Mouse (Mus musculus) thymus, postnatal 10 days (tissue): Measurements from ENCODE around the gene Map2k1.
A peak's percentile ranks its signal among the peaks of the same experiment; 100 is the strongest.

Source experiments
- DNase-seq, 2 experiments: peaks; one replicate each; pipeline ENCODE4 v3.0.0; 2021; ENCODE audit warnings: low spot score in 2 of 2

Gene Map2k1

DNA sequence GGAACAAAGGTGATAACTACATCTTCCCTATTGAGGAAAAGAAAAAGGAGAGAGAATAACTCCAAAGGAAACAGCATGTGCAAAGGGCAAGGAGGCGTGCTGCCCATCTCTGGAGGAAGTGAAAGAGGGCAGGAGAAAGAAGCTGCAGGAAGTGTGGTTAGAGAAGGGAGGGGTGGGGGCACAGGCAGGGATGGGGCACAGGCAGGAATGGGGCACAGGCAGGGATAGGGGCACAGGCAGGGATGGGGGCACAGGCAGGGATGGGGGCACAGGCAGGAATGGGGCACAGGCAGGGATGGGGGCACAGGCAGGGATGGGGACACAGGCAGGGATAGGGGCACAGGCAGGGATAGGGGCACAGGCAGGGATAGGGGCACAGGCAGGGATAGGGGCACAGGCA is 4.1 kb downstream of the Map2k1 start:
- DNase-seq, result no peak

DNA sequence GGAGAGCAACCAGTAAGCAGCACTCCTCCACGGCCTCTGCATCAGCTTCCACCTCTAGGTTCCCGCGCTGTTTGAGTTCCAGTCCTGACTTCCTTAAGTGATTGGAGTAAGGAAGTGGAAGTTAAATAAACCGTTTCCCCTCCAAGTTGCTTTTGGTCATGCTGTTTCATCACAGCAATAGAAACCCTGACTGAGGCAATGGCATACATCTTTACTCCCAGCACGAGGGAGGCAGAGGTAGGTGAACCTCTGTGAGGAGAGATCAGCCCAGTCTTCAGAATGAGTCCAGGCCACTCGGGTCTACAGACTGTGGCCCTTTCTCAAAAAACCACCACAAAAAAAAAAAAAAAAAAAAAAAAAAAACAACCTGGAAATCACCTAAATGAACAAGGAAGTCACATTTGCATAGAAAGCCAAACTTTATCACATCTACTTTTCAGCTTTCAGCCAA is 11.0 kb downstream of the Map2k1 start:
- no peak for DNase-seq

- DNase-seq, result no peak
These were observed 12.8 kb downstream of the Map2k1 start for GRCm38 (mm10) chr9:64240681-64241080.

DNA sequence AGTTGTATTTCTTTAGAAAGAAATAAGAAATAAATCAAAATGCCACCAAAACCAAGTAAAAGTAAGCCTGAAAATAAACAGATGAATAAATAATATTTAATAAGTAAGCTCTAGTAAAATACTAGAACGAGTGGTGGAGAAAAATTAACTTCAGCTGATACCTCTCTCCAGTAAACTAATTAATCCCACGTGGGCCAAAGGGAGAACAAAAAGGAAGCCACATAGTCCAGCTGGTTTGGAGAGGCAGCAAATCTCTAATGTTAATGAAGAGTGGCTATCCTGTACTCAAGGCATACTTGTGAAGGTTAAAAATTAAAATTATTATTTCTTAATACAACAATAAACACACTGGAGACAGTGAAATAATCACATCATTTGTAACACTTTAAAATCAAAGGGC is 13.3 kb downstream of the Map2k1 start:
- no peak for DNase-seq

- no peak for DNase-seq
These were observed 17.4 kb downstream of the Map2k1 start for GRCm38 (mm10) chr9:64236056-64236455.

DNA sequence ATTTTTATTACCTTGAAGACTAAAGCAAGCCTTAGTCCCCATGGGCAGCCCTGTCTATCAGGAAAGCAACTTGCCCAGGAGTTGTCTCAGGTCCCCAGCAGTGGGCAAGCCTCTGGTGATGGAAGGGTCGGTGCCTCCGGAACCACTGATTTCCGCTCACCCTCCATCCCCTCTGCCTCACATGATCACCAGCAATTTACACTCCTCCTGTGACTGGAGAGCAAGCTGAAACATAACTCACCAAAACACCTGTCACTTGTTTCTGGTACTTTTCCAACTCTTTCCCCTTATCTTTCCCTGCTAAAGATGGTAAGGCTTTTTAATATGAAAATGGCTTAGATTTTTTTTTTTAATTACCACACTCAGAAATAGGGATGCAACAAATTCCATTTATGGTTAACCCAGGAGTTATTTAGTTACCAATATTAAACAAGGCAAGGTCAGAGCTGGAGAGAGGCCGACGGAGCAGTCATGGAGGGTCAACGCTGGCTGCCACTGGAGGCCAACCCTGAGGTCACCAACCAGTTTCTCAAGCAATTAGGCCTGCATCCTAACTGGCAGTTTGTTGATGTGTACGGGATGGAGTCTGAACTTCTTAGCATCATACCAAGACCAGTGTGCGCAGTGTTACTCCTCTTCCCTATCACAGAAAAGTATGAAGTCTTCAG is 18.5 kb downstream of the Map2k1 start, which contains the start of gene Uchl4:
TSS of gene Uchl4 (plus strand) at position 434 of the 668 bp plus-strand sequence.
- DNase-seq, result no peak

GRCm38 (mm10) chr9:64233656-64234055 is 19.8 kb downstream of the Map2k1 start:
- no peak for DNase-seq

DNA sequence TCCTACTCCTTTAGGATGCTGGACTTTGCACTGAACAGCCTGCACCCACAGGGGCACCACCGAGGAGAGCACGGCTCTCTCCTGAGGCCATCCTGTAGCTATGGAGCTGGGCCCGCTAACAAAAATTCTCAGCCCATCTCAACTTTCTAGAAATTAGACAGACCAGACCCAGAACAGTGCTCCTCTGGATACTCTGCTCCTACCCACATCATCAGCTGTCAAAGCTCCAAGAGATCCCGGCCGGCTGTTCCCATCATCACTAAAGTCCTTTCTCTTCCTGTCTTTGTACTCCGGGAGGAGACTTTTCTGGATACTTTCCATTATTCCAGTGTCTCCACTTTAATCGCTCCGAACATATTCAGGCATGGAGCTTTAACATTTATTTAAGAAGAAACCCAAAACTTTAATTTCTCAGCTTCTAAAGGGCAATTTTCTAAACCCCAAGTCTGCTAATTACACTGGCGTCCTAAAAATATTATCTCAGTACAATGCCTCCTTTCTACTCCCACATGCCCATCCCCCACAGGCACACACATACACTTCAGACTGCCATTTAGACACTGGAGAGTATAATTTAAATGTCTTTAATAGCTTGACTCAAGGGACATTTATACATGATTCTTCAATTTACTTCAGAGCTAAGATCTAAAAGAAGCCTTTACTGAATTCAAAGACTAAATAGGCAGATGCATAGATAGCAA is 21.0 kb downstream of the Map2k1 start:
- DNase-seq, result no peak

GRCm38 (mm10) chr9:64231674-64232073 is 21.8 kb downstream of the Map2k1 start:
- DNase-seq, result no peak

- DNase-seq, result no peak
These were observed 22.3 kb downstream of the Map2k1 start for GRCm38 (mm10) chr9:64231171-64231570.

DNA sequence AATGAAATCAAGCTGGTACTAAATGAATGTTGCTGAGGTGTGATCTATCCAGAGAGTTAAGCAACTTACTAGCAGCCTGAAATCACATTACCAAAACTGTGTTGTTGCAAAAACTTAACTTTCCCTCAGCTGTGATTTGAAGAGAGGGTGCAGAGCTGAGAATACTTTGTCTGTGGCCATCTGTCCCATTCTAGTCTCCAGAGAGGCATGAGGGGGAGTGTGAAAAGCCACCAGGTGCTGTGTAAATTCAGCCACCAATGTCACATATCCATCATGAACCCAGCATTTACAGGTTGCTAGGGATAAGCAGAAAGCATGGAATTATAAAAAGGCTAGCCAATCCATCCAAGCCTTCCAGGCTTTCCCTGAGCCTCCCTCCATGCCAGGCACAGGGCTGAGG is 24.5 kb downstream of the Map2k1 start:
- no peak for DNase-seq

- peak; percentile 4 to 8 for DNase-seq
These were observed 25.7 kb downstream of the Map2k1 start for GRCm38 (mm10) chr9:64227736-64228135.

DNA sequence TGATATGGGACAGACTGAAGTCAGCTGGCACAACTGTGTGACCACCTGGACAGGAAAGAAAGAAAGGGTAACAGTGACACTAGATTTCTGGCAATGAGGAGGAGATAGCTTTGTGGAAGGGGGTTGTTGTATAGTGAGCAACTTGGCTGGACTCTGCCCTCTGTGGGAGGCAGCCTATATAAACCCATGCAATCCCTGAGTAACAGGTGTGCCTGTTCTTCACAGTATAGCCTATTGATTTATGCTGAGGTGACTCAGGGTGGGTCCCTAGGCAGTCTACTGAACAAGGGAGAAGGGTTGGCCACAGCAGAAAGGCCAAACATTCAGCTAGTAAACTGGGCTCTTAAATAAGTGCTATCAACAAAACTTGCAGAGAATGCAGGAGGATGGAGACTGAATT is 27.6 kb downstream of the Map2k1 start:
- no peak for DNase-seq

- DNase-seq, result no peak
These were observed 31.3 kb downstream of the Map2k1 start for GRCm38 (mm10) chr9:64222098-64222497.

- no peak for DNase-seq
These were observed 32.0 kb downstream of the Map2k1 start for GRCm38 (mm10) chr9:64221480-64221879.

DNA sequence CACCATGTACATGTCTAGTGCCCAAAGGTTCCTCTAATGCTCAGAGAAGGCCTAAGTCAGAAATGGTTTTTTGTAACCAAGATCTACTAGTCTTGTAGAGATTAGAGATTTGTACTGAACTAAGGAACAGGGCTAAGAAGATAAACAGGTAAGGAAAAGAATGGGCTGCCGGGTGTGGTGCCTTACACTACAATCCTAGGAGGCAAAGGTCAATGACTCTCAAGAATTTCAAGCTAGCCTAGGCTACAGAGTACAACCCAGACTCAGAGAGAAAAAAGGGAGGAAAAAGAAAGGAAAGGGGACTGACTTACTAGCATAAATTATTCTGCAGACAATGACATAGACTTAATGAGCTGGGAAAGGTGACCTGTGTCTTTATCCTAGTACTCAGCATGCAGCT is 32.8 kb downstream of the Map2k1 start:
- no peak for DNase-seq

- no peak for DNase-seq
These were observed 33.5 kb downstream of the Map2k1 start for GRCm38 (mm10) chr9:64219772-64220420.

GRCm38 (mm10) chr9:64219305-64219704 is 34.1 kb downstream of the Map2k1 start:
- no peak for DNase-seq

DNA sequence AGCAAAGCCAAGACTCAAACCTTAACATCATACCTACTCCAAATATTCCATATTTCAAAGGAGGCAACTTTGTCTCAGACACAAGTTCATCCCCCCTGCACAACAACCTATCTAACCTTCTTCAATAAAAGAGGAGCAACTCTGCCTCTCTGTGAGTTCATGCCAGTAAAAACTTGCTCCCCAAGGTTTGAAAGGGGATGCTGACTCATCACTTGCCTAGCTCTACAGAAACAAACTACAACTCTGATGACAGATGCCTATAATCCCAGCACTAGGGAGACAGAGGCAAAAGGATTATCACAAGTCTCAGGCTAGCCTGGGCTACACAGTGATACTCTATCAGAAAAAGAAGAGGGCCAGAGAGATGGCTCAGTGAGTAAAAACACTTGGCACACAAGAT is 35.5 kb downstream of the Map2k1 start:
- no peak for DNase-seq

DNA sequence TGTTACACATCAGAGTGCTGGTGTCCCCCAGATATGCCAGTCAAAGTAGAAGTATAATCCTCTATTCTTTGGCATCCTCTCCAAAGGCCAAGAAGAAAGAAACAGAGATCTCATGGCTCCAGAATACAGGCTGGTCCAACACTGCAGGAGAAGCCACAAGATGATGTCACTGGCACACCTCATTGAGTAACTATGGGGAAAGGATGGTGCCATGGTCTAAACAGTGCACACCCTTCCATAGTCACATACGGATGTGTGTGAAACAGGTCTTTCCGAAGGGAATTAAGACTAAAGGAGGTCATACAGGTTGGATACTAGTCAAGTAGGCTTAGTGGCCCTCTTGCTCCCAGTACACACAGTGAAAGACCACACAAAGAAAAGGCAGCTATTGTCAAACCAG is 36.8 kb downstream of the Map2k1 start:
- DNase-seq, result no peak

- no peak for DNase-seq
These were observed 37.3 kb downstream of the Map2k1 start for GRCm38 (mm10) chr9:64216090-64216489.

- no peak for DNase-seq
These were observed 39.0 kb downstream of the Map2k1 start for GRCm38 (mm10) chr9:64214452-64214851.

DNA sequence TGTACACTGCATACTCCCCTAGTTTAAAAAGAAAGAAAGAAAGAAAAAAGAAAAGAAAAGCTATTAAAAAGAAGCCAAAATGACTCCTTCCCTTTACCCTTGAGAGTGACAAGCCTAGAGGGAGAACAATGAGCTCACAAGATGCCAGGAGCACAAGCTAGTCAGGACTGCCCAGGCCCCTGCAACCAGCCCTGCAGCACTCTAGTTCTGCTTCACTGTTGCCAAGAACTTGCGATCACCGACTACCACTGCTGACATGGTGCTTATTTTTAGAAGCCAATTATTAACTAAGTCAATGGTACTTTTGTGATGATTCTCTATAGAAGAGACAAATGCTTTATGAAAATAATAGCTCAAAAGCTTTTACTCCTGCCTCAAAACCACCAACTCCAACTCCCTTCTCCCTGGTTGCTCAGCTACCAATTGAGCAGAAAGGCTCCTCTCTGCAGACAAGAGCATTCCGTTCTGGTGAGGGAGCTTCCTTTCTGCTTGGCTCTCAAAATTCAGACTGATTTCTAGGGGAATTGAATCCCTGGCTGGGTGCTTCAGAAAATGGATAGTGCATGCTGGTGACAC is 45.8 kb downstream of the Map2k1 start:
- DNase-seq, result no peak
